Mouse (Mus musculus): ENCODE measurements at regions not wholly inside any gene's neighbourhood (a gene's known extent, or its start where the extent isn't known, plus 50 kb on each side); places are given as distances from the start of the nearest gene placed in this dataset.

GRCm38 (mm10) chr8:26507611-26508070, 388.3 kb downstream of the Gm45692 start:
- DNase-seq (ENCODE audit: low read depth, low spot score) = no peak

DNA sequence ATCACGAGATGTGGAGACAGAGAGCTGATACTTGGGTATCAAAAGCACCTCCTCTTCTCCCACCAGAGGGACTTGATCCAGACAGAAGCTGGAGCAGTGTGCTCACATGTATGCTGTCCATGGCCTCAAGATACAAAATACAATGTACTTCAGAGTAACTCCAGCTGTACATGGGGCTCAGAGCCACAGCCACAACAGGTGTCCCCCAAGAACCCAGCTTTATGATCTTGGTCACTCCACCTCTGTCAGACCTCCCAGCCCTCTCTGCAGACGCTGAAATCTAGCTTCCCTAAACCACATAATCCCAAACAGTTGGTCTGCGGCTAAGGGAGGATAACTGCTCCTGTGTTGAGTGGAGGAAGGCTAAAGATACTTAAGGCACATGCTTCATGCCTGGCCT, 389.9 kb downstream of the Gm45692 start:
- DNase-seq (ENCODE audit: low read depth, low spot score) = no peak

GRCm38 (mm10) chr8:26513001-26513400, 393.7 kb downstream of the Gm45692 start:
- no peak for DNase-seq (ENCODE audit: low read depth, low spot score)

DNA sequence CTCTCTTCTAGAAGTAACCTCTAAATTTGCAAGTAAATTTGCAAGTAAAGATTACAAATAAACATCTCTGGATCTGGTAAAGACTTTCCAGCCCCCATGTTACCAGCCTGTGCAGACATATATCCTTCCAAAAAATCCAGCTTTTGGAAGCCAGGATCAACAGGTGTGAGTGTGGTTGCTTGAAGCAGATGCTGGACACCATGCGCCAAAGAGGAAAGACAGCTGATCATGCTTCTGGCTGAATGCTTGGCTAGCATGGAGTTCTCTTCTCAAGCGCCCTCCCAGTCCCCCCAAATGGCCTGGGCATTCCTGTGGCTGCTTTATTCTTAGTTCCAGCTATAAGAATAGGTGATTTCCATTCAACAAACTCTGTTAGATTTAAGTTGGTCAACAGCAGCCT, 404.9 kb downstream of the Gm45692 start:
- DNase-seq (ENCODE audit: low read depth, low spot score) = no peak

DNA sequence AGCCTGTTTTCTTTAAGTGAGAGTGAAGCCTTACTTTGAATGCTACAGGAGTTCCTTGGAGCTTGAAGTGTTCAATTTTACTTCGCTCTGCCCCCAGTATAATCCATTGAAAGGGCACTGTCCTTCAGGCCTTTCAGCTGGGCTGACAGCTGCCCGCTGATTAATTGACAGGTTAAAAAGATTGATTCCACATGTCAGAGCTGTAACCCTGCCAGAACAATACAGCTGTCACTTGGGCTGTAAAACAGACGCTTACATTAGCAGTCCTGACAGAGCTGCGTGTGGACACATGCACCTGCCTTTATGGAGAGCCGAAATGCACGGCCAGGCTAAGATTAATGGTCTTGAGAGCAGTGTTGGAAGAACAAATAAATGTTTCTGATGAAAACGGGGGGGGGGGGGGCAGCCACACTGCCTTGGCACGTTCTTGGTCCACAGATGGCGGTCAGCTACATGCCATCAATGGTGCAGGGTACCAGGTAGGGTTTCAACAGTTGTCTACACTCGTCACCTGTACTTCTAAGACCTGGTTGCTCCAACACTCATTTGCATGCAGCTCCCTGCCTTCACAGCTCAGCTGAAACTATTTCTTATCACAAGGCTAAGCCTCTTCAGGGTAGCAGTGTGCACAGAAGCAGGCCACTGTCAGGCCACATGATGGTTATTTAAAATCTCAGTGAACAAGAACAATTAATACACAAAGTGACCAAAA, 407.3 kb downstream of the Gm45692 start:
- DNase-seq (ENCODE audit: low read depth, low spot score) = no peak

DNA sequence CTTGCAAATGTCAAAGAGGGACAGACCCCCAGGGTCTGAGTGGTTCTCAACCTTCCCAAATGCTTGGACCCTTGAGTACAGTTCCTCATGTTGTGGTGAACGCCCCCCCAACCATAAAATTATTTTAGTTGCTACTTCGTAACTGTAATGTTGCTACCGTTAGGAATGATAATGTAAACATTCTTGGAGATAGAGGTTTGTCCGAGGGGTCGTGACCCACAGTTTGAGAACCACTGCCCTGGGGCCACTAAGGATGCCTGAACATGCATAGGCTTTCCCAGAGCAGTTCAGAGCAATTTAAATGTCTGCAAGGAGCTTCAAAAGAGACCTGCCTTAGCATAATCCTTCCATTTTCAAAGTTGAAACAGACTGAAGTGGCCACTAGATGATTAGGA, 407.8 kb downstream of the Gm45692 start:
- DNase-seq (ENCODE audit: low read depth, low spot score) = no peak

GRCm38 (mm10) chr8:26529921-26530320, 410.6 kb downstream of the Gm45692 start:
- DNase-seq (ENCODE audit: low read depth, low spot score) = no peak

DNA sequence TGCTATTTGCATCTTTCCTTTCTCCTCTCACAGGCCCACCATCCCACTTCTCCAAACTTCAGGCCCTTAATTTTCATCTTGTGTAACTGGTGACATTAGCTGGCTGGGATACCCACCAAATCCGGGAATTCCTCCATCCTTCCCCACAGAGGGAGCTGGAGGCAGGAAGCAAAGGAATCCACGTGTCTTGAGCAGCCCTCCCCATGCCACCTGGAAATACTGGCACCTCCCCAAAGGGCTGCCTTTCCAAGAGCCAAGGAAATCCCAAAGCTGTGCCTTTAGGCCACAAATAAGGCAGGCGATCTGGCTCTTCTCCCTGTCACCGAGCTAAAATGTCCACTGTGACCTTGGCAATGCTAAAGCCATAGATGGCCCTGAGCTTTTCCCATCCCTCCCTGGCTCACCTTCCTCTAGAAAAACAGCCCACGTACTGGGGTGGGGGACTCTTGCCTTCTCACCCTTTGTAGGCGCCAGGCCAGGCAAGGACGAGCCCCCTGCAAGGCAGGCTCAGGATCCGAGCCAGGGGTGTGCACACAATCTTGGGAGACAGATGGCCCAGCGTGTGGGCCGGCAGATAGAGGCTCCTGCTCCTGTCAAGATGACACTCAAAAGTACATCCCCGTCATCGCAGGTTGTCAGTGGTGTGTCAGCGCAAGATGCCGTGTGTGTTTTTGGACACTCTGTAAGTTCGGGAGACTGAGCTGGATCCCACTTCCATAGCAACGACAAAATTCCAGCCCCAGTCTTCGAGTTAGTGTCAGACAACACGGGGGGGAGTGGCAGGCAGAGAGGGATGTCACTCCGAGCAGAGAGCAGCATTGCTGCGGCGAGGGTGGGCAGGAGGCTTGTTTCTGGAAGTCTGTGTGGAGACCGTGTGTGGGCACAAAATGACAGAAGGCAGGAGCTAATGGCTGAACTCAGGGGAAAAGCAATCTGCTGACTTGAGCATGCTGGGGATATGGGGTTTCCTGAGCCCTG, 414.4 kb downstream of the Gm45692 start:
- no peak for DNase-seq (ENCODE audit: low read depth, low spot score)

- DNase-seq (ENCODE audit: low read depth, low spot score) = no peak
These were observed 416.5 kb downstream of the Gm45692 start for GRCm38 (mm10) chr8:26535816-26536215.

- no peak for DNase-seq (ENCODE audit: low read depth, low spot score)
These were observed 423.4 kb upstream of the Zfp703 start for GRCm38 (mm10) chr8:26553691-26554090.

- DNase-seq (ENCODE audit: low read depth, low spot score) = no peak
These were observed 417.9 kb upstream of the Zfp703 start for GRCm38 (mm10) chr8:26559196-26559595.

DNA sequence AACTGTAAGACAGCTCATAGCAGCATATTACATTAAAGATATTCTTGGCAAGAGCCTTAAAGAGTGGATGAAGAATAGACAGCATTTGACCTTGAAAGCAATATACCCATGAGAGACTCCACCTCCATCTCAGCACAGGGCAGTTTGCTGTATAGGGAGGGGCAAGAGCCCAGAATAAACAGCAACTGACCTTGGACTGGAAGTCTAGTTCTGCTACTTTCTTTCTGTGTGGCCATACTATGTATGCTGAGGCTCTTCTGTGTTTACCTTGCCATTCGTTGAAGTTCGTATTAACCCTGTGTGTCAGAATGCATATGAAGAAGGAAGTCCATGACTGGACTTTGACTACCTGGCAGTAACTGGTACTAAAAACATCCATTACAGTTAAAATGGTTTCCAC, 414.0 kb upstream of the Zfp703 start:
- DNase-seq (ENCODE audit: low read depth, low spot score) = no peak

DNA sequence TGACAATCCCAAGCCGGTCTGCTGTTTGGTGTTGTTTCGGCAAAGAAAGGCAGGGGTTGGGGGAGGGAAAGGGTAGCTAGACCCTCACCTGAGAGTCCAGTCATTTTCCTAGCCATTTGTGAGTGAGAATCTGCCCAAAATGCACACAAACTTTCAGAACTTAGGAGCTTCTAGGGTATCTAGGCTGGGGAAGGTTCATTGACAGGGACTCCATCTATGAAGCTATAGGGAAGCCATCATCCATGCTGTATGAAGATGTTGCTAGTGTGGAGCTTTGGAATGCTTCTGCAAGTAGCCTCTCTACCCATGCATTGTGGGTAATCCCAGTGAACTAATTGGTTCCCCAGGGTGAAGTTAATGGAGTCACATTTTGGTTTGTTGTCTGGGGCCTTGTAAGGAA, 412.9 kb upstream of the Zfp703 start:
- no peak for DNase-seq (ENCODE audit: low read depth, low spot score)

GRCm38 (mm10) chr8:26568423-26569060, 408.6 kb upstream of the Zfp703 start:
- DNase-seq (ENCODE audit: low read depth, low spot score) = no peak

DNA sequence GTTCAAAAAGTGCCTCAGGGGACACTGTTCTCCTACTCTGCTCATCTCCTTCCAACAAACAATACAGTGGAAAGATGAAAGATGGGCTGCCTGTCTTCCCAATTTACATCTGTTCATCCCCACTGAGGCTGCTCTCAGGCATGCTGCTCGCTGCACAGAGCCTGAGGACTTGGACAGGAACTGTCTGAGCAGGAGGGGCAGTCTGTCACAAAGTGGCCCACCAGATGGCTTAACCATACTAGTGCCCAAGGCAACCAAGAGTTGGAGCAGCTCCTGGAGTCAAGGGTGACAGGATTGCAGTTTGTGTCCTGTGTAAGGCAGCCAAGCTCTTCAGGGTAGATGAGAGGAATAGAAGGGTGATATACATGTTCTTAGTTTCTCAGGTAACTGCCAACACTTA, 388.3 kb upstream of the Zfp703 start:
- DNase-seq (ENCODE audit: low read depth, low spot score) = no peak

DNA sequence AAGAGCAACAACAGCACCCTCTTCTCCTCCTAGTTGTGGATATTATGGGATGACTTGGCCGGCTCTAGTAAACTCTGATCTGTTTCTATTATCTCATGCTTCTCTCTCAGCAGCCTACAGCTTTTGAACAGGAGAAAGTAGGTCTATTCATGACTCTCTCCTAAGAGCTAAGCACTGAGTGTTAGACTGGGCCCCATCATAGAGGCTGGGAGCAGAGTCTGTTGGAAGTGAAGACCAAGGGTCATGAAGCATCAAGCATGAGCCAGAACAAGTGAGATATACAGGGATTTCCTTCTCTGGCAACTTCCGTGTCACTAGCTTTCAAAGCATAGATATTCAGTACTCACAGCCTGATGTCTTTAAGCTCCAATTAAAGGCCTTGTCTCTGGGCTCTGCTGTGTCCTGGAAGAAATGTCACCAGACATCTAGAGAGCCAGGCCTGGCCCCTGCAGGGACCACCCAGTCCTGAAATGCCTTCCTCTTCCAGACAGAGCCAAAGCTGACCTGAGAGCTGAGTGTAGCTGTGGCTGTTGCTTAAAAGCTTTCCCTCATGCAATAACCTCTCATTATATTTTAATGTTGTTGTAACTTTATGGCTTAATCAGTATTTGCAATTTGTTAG, 386.4 kb upstream of the Zfp703 start:
- DNase-seq (ENCODE audit: low read depth, low spot score) = no peak

DNA sequence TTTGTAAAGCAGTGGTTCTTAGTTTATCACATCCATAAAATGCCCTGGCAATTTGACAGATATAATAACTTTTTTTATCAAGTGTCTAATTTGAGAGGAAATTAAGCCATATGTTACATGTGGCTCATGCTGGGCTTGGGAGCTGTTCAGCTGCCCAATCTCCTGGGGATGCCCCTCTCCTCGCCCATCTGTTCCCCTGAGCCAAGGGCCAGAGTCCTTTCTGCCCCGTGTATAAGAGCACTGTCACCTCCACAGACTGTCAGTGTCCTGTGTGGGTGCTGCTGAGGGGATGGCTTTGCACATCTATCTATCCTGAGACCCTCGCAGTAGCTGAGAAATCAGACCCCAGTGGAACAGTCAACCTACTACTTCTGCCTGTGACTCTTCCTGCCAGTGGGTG, 385.9 kb upstream of the Zfp703 start:
- DNase-seq (ENCODE audit: low read depth, low spot score) = no peak

GRCm38 (mm10) chr8:26593536-26594368, 383.4 kb upstream of the Zfp703 start:
- no peak for DNase-seq (ENCODE audit: low read depth, low spot score)

DNA sequence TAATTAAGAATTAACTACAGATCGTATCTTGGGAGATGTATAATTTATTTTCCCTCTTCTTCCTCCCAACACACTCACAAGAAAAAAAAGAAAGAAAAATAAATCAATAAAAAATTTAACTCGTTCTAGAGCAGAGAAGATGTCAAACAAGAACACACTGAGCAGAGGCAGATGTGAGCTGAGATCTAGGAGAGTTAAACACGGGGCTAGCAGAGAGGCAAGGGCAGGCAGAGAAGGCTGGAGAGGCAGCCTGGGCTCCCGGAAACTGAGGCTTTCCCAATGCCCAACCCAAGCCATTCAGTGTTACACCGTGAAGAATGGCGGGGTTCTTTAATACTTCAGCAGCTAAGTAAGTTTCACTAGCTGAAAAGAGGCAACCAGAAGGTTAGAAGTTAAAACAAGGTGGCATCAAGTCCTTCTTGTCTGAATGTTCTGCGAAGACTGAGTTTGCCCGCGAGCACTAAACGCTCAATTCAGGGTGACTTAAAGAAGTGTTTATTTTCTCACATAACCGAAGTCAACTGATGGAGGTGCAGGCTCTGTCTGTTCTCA, 382.7 kb upstream of the Zfp703 start:
- no peak for DNase-seq (ENCODE audit: low read depth, low spot score)

DNA sequence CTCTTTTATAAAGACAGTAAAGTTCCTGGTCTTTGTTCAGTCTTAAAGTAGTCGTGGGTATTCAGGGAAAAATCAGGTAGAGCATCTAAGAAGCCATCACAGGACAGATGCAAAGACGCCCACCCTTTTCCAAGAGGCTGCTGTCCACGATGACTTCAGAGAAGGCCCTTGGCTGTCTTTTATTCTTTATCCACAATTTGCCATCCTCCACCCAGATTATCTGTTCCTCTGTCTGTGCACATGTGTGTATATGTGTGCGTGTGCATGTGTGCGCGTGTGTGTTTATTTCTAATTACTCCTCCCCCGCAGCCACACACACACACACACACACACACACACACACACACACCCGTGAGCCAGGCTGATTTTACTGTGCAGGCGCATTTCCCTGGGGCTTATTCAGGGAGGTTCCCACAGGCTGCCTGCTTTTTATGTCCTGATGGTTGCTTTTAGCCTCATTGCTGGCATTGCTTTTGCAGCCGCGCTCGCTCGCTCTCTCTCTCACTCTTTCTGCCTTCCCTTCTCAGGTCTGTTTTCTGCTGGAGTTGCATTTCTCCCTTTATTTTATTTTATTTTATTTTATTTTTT, 381.6 kb upstream of the Zfp703 start:
- DNase-seq (ENCODE audit: low read depth, low spot score) = no peak

Data from CD4-positive, CD25-positive, alpha-beta regulatory T cell, adult 2 months (primary cell).